In genomic region chr10:83153887-83154286, GRCm38 (mm10) we compare ENCODE assay signal across 17 mouse cellular contexts.
DNase-seq lines count a peak whose midpoint lies in the region; ATAC-seq lines count a peak whose summit lies in the region.
"Had no signal": no experiment of that assay in that cellular context is flagged by ENCODE, and none has a peak within 500 bp of the region (broad histone marks: within the 10 kb centered on the region; RNA-seq: fewer than 3 reads in every experiment).

No protein-coding gene starts in this region.

- H3K27me3 ChIP-seq in forebrain, embryonic 11.5 days (ENCODE audit: control insufficient read depth, insufficient read depth, low read length): no peaks in the 10 kb centered on the region
- H3K27me3 ChIP-seq: limb, embryonic 13.5 days; neural tube, embryonic 15.5 days had no signal

- intact Hi-C loops in heart, postnatal 10 days (cut with DNase I): no loop called here

- peak; percentile 82 for ATAC-seq in granulocyte monocyte progenitor cell, adult 5-6 weeks (replicated peaks; ENCODE audit: poor library complexity, severe bottlenecking)
- peak; percentile 84 for ATAC-seq in megakaryocyte progenitor cell, adult 5-6 weeks (replicated peaks; ENCODE audit: poor library complexity)
- no peak for ATAC-seq in forebrain, embryonic 11.5 days (replicated peaks; ENCODE audit: low FRiP score)

- no peak overlapping the region for H3K9ac ChIP-seq in forebrain, embryonic 11.5 days (ENCODE audit: low read length)
- H3K9ac ChIP-seq: limb, embryonic 13.5 days; neural tube, embryonic 15.5 days had no signal

- no peaks in the 10 kb centered on the region for H3K9me3 ChIP-seq in forebrain, embryonic 11.5 days (ENCODE audit: control insufficient read depth, low read length)
- H3K9me3 ChIP-seq: forebrain, embryonic 10.5 days; limb, embryonic 13.5 days; midbrain, embryonic 10.5 days; neural tube, embryonic 15.5 days had no signal

- WGBS in forebrain, embryonic 11.5 days: 91% methylated on average over 9 of the region's 9 CpGs

- no peaks in the 10 kb centered on the region for H3K36me3 ChIP-seq in forebrain, embryonic 11.5 days (ENCODE audit: control insufficient read depth, insufficient read depth, low read length)
- H3K36me3 ChIP-seq: forebrain, embryonic 10.5 days; limb, embryonic 13.5 days; midbrain, embryonic 10.5 days; neural tube, embryonic 15.5 days had no signal

- H3K27ac ChIP-seq in forebrain, embryonic 11.5 days (ENCODE audit: low read depth, low read length): no peak overlapping the region
- H3K27ac ChIP-seq: forebrain, embryonic 10.5 days; limb, embryonic 13.5 days; midbrain, embryonic 10.5 days; neural tube, embryonic 15.5 days had no signal

- peaks cover 4% of the 10 kb centered on the region; the same call in 1 of the 2 replicates for H3K4me1 ChIP-seq in forebrain, embryonic 11.5 days (replicated peaks; ENCODE audit: control insufficient read depth, insufficient read depth, low read length)

- no peak overlapping the region for H3K4me2 ChIP-seq in forebrain, embryonic 11.5 days (ENCODE audit: low read depth, low read length, severe bottlenecking)
- H3K4me2 ChIP-seq: limb, embryonic 13.5 days; neural tube, embryonic 15.5 days had no signal

- peak; percentile 16 to 25 for DNase-seq in spleen, postnatal 10 days (ENCODE audit: low spot score in 2 of 2)
- DNase-seq in spleen, adult 18-20 months: no peak
- DNase-seq in cerebellum, adult 18-20 months: no peak
- no peak for DNase-seq in forebrain, embryonic 11.5 days (ENCODE audit: low spot score)
- DNase-seq in MN1 (ENCODE audit: low spot score): no peak
- DNase-seq in heart, postnatal 10 days: no peak
- DNase-seq: embryo, embryonic 11 days; heart, postnatal 36 days; kidney, adult 8-10 months; layer of hippocampus, adult 9-11 months; right cerebral cortex, postnatal 14 days had no signal

- H3K4me3 ChIP-seq in forebrain, embryonic 11.5 days (ENCODE audit: low read depth, low read length): no peak overlapping the region
- H3K4me3 ChIP-seq: forebrain, embryonic 10.5 days; limb, embryonic 13.5 days; midbrain, embryonic 10.5 days; neural tube, embryonic 15.5 days had no signal

Comparison
In these comparisons a context has a peak if more than half of its experiments do, and no peak if none do; other contexts are left out.
1. DNase-seq: peak in spleen, postnatal 10 days (2 of 2); none in spleen, adult 18-20 months (0 of 2), cerebellum, adult 18-20 months (0 of 2), forebrain, embryonic 11.5 days (single experiment), MN1 (single experiment) and heart, postnatal 10 days (0 of 2).